Mouse (Mus musculus) regulatory T cell (primary cell): ENCODE data around the gene Tia1.

Experiments
- in situ Hi-C: fragments of 300-600 bp; cut with MboI, MseI; formaldehyde crosslinking; loops from one replicate; pipeline ENCODE4 v1.15.1; 2025; ENCODE audit warnings: high pct_unique_total_duplicates

Gene Tia1

GRCm38 (mm10) chr6:86420491-86420890, 16.5 kb downstream of the Tia1 start:
- in situ Hi-C loops, result no loop called here

- in situ Hi-C loops, result no loop called here
Measured at GRCm38 (mm10) chr6:86426358-86426757, 22.3 kb downstream of the Tia1 start, which contains the start of gene Gm44790. TSS of gene Gm44790 (plus strand) at chr6:86426658.

GRCm38 (mm10) chr6:86431531-86431930, 27.5 kb downstream of the Tia1 start:
- in situ Hi-C loops, result loop anchor here (10.0 kb wide), 1 partner anchor 93 kb away; the partner anchor contains the start of gene Pcbp1

- in situ Hi-C loops, result loop anchor here (10.0 kb wide), 1 partner anchor 91 kb away; the partner anchor contains the start of gene Pcbp1
Measured at GRCm38 (mm10) chr6:86433696-86434095, 29.7 kb downstream of the Tia1 start.

- in situ Hi-C loops, result loop anchor here (10.0 kb wide), 1 partner anchor 87 kb away; the partner anchor contains the start of gene Pcbp1
Measured at GRCm38 (mm10) chr6:86437711-86438110, 33.7 kb downstream of the Tia1 start.

- in situ Hi-C loops, result loop anchor here (10.0 kb wide), 1 partner anchor 86 kb away; the partner anchor contains the start of gene Pcbp1
Measured at GRCm38 (mm10) chr6:86438272-86439118, 34.5 kb downstream of the Tia1 start, which contains the start of gene C87436. TSS of gene C87436 (plus strand) at chr6:86438374.

GRCm38 (mm10) chr6:86439119-86439496, 35.1 kb downstream of the Tia1 start:
- in situ Hi-C loops, result loop anchor here (10.0 kb wide), 1 partner anchor 86 kb away; the partner anchor contains the start of gene Pcbp1

GRCm38 (mm10) chr6:86439531-86439930, 35.5 kb downstream of the Tia1 start:
- in situ Hi-C loops, result loop anchor here (10.0 kb wide), 1 partner anchor 85 kb away; the partner anchor contains the start of gene Pcbp1

- in situ Hi-C loops, result no loop called here
Measured at GRCm38 (mm10) chr6:86441571-86441970, 37.6 kb downstream of the Tia1 start.

- in situ Hi-C loops, result no loop called here
Measured at GRCm38 (mm10) chr6:86445551-86445950, 41.5 kb downstream of the Tia1 start.

GRCm38 (mm10) chr6:86446927-86447568, 43.0 kb downstream of the Tia1 start:
- in situ Hi-C loops, result no loop called here

- in situ Hi-C loops, result no loop called here
Measured at GRCm38 (mm10) chr6:86456727-86457126, 52.7 kb downstream of the Tia1 start.

GRCm38 (mm10) chr6:86463079-86463478, 59.1 kb downstream of the Tia1 start:
- in situ Hi-C loops, result no loop called here

GRCm38 (mm10) chr6:86471317-86471716, 67.3 kb downstream of the Tia1 start:
- in situ Hi-C loops, result loop anchor here (10.0 kb wide), 1 partner anchor 53 kb away; the partner anchor contains the start of gene Pcbp1

- in situ Hi-C loops, result loop anchor here (10.0 kb wide), 1 partner anchor 53 kb away; the partner anchor contains the start of gene Pcbp1
Measured at GRCm38 (mm10) chr6:86471760-86472099, 67.7 kb downstream of the Tia1 start.

GRCm38 (mm10) chr6:86472100-86472955, 68.3 kb downstream of the Tia1 start:
- in situ Hi-C loops, result loop anchor here (10.0 kb wide), 1 partner anchor 52 kb away; the partner anchor contains the start of gene Pcbp1

GRCm38 (mm10) chr6:86473077-86473476, 69.1 kb downstream of the Tia1 start:
- in situ Hi-C loops, result loop anchor here (10.0 kb wide), 1 partner anchor 52 kb away; the partner anchor contains the start of gene Pcbp1

- in situ Hi-C loops, result loop anchor here (10.0 kb wide), 1 partner anchor 51 kb away; the partner anchor contains the start of gene Pcbp1
Measured at GRCm38 (mm10) chr6:86474072-86474471, 70.1 kb downstream of the Tia1 start.

GRCm38 (mm10) chr6:86474646-86475181, 70.7 kb downstream of the Tia1 start:
- in situ Hi-C loops, result loop anchor here (10.0 kb wide), 1 partner anchor 50 kb away; the partner anchor contains the start of gene Pcbp1

- in situ Hi-C loops, result loop anchor here (10.0 kb wide), 1 partner anchor 49 kb away; the partner anchor contains the start of gene Pcbp1
Measured at GRCm38 (mm10) chr6:86475462-86476167, 71.6 kb downstream of the Tia1 start.
